Mouse (Mus musculus) heart, embryonic 12.5 days (tissue): ENCODE results near the gene Rgl2. TPM values are rescaled to one million over a fixed set of nuclear protein-coding genes. Genes with fewer than 3 reads are reported as not detected.
A peak's percentile ranks its signal among the peaks of the same experiment; 100 is the strongest.

Source experiments
- ATAC-seq: fragments of 200-750 bp; cut with Nextera tagmentation; 2 replicates; pipeline ENCODE4 v1.8.0; 2017; ENCODE audit warnings: moderate TSS enrichment, moderate library complexity; ENCODE audit not compliant: insufficient number of reproducible peaks, low FRiP score
- H3K27ac ChIP-seq: fragments of 300-500 bp; sonication (generic); 2 replicates; pipeline ENCODE4 v1.5.1; 2016; ENCODE audit warnings: mild to moderate bottlenecking, moderate library complexity; ENCODE audit not compliant: poor library complexity, severe bottlenecking
- H3K27me3 ChIP-seq: fragments of 300-500 bp; sonication (generic); replicated peaks from 2 replicates; pipeline ENCODE4 v1.6.1; 2016; ENCODE audit warnings: mild to moderate bottlenecking, moderate library complexity
- H3K36me3 ChIP-seq: fragments of 300-500 bp; sonication (generic); 2 replicates; pipeline ENCODE4 v1.6.1; 2016; ENCODE audit warnings: mild to moderate bottlenecking, moderate library complexity
- H3K4me1 ChIP-seq: fragments of 300-500 bp; sonication (generic); replicated peaks from 2 replicates; pipeline ENCODE4 v1.6.1; 2016; ENCODE audit warnings: mild to moderate bottlenecking
- H3K4me2 ChIP-seq: fragments of 300-500 bp; sonication (generic); 2 replicates; pipeline ENCODE4 v1.6.1; 2016; ENCODE audit warnings: mild to moderate bottlenecking, moderate library complexity
- H3K4me3 ChIP-seq: fragments of 300-500 bp; sonication (generic); 2 replicates; pipeline ENCODE4 v1.5.1; 2016; ENCODE audit warnings: mild to moderate bottlenecking
- H3K9ac ChIP-seq: fragments of 300-500 bp; sonication (generic); 2 replicates; pipeline ENCODE4 v1.6.1; 2016; ENCODE audit warnings: mild to moderate bottlenecking, moderate library complexity
- H3K9me3 ChIP-seq: fragments of 300-500 bp; sonication (generic); replicated peaks from 2 replicates; pipeline ENCODE4 v1.6.1; 2016; ENCODE audit warnings: mild to moderate bottlenecking, moderate library complexity
- WGBS: fragments of 180-500 bp; shearing (Covaris S2); methylation state at CpG from one replicate; pipeline ENCODE4 v1.1.7; 2016; 5-methylcytosine and 5-hydroxymethylcytosine counted together
- polyA plus RNA-seq: library from polyadenylated mRNA; unstranded; fragments of >200 nt; fragmentation: Nextera tagmentation; extraction: Ambion mirVana; gene quantifications from 2 replicates; pipeline ENCODE4 v1.2.1, GENCODE M21; 2016

The Rgl2 gene
- polyA plus RNA-seq, 1 experiment from 2014 or later, result 48.4 TPM

- H3K4me3 ChIP-seq, result peak overlapping the region; percentile 2; the same call in 1 of the 2 replicates
- H3K36me3 ChIP-seq, result peaks cover 62% of the 10 kb centered on the region
- H3K4me1 ChIP-seq, result peaks cover 19% of the 10 kb centered on the region
- no peak overlapping the region for H3K9ac ChIP-seq
- H3K4me2 ChIP-seq, result peak overlapping the region; percentile 92
- no peak overlapping the region for H3K27ac ChIP-seq
- no peaks in the 10 kb centered on the region for H3K27me3 ChIP-seq
- 75% methylated on average over 11 of the region's 11 CpGs for WGBS
- ATAC-seq, result no peak
- no peaks in the 10 kb centered on the region for H3K9me3 ChIP-seq
Observed at GRCm38 (mm10) chr17:33938783-33939182, 9.4 kb downstream of the Rgl2 start.

GRCm38 (mm10) chr17:33940206-33940805 is 11.0 kb downstream of the Rgl2 start, which contains the start of the genes Pfdn6 and Wdr46:
Gene Pfdn6 (minus strand): TSS chr17:33940343.
Gene Wdr46 (plus strand): TSS chr17:33940660.
- H3K9me3 ChIP-seq, result no peaks in the 10 kb centered on the region
- peak within 1 kb of the TSS; percentile 82 for H3K4me3 ChIP-seq
- H3K4me2 ChIP-seq, result peak within 1 kb of the TSS; percentile 92
- peak; percentile 86 for ATAC-seq
- peaks cover 19% of the 10 kb centered on the region for H3K4me1 ChIP-seq
- H3K36me3 ChIP-seq, result peaks cover 61% of the 10 kb centered on the region
- H3K27me3 ChIP-seq, result no peaks in the 10 kb centered on the region
- peak within 1 kb of the TSS; percentile 93 for H3K9ac ChIP-seq
- under 1% methylated on average over 36 of the region's 36 CpGs for WGBS
- H3K27ac ChIP-seq, result no peak within 1 kb of the TSS

GRCm38 (mm10) chr17:33940981-33941380 is 11.6 kb downstream of the Rgl2 start:
- ATAC-seq, result no peak
- H3K4me2 ChIP-seq, result peak overlapping the region; percentile 92
- peak overlapping the region; percentile 82 for H3K4me3 ChIP-seq
- peaks cover 19% of the 10 kb centered on the region for H3K4me1 ChIP-seq
- H3K36me3 ChIP-seq, result peaks cover 60% of the 10 kb centered on the region
- no peaks in the 10 kb centered on the region for H3K9me3 ChIP-seq
- H3K27me3 ChIP-seq, result no peaks in the 10 kb centered on the region
- peak overlapping the region; percentile 93 for H3K9ac ChIP-seq
- H3K27ac ChIP-seq, result no peak overlapping the region
- 2% methylated on average over 26 of the region's 26 CpGs for WGBS

GRCm38 (mm10) chr17:33941381-33941780 is 12.0 kb downstream of the Rgl2 start:
- Histone ChIP-seq H3K9me3 (no peaks in the 10 kb centered on the region), H3K36me3 (peaks cover 61% of the 10 kb centered on the region), H3K4me1 (peaks cover 19% of the 10 kb centered on the region), H3K27me3 (no peaks in the 10 kb centered on the region), H3K9ac (peak overlapping the region; percentile 93), H3K4me3 (peak overlapping the region; percentile 82), H3K27ac (no peak overlapping the region), H3K4me2 (peak overlapping the region; percentile 92)
- 47% methylated on average over 19 of the region's 19 CpGs for WGBS
- ATAC-seq, result no peak

- WGBS, result 95% methylated on average over 15 of the region's 15 CpGs
- H3K9me3 ChIP-seq, result no peaks in the 10 kb centered on the region
- peaks cover 53% of the 10 kb centered on the region for H3K36me3 ChIP-seq
- peaks cover 19% of the 10 kb centered on the region for H3K4me1 ChIP-seq
- no peak overlapping the region for H3K9ac ChIP-seq
- ATAC-seq, result no peak
- H3K4me3 ChIP-seq, result no peak overlapping the region
- H3K27ac ChIP-seq, result no peak overlapping the region
- no peak overlapping the region for H3K4me2 ChIP-seq
- no peaks in the 10 kb centered on the region for H3K27me3 ChIP-seq
Observed at GRCm38 (mm10) chr17:33943454-33943853, 14.1 kb downstream of the Rgl2 start.

GRCm38 (mm10) chr17:33947430-33948089 is 18.2 kb downstream of the Rgl2 start:
- Histone ChIP-seq H3K9me3 (no peaks in the 10 kb centered on the region), H3K9ac (no peak overlapping the region), H3K27ac (no peak overlapping the region), H3K4me2 (no peak overlapping the region), H3K36me3 (peaks cover 68% of the 10 kb centered on the region), H3K27me3 (no peaks in the 10 kb centered on the region), H3K4me1 (peaks cover 29% of the 10 kb centered on the region), H3K4me3 (no peak overlapping the region)
- 86% methylated on average over 10 of the region's 10 CpGs for WGBS
- ATAC-seq, result no peak

- Histone ChIP-seq H3K4me2 (no peak overlapping the region), H3K9ac (no peak overlapping the region), H3K4me1 (peaks cover 36% of the 10 kb centered on the region), H3K27me3 (no peaks in the 10 kb centered on the region), H3K36me3 (peaks cover 70% of the 10 kb centered on the region), H3K9me3 (no peaks in the 10 kb centered on the region), H3K27ac (no peak overlapping the region), H3K4me3 (no peak overlapping the region)
- ATAC-seq, result no peak
- WGBS, result 90% methylated on average over 22 of the region's 22 CpGs
Observed at GRCm38 (mm10) chr17:33948090-33948904, 19.0 kb downstream of the Rgl2 start.

- Histone ChIP-seq H3K4me3 (no peak overlapping the region), H3K4me2 (no peak overlapping the region), H3K9me3 (no peaks in the 10 kb centered on the region), H3K27ac (no peak overlapping the region), H3K9ac (no peak overlapping the region), H3K36me3 (peaks cover 71% of the 10 kb centered on the region), H3K27me3 (no peaks in the 10 kb centered on the region), H3K4me1 (peaks cover 44% of the 10 kb centered on the region)
- 87% methylated on average over 19 of the region's 19 CpGs for WGBS
- no peak for ATAC-seq
Observed at GRCm38 (mm10) chr17:33948905-33949537, 19.7 kb downstream of the Rgl2 start.

GRCm38 (mm10) chr17:33950131-33950625 is 20.8 kb downstream of the Rgl2 start:
- ATAC-seq, result no peak
- 74% methylated on average over 10 of the region's 10 CpGs for WGBS
- H3K27ac ChIP-seq, result peak overlapping the region; percentile 88; the same call in 1 of the 2 replicates
- H3K27me3 ChIP-seq, result no peaks in the 10 kb centered on the region
- peaks cover 67% of the 10 kb centered on the region for H3K36me3 ChIP-seq
- H3K4me2 ChIP-seq, result peak overlapping the region; percentile 91
- peaks cover 51% of the 10 kb centered on the region for H3K4me1 ChIP-seq
- no peaks in the 10 kb centered on the region for H3K9me3 ChIP-seq
- peak overlapping the region; percentile 55 for H3K4me3 ChIP-seq
- peak overlapping the region; percentile 71 for H3K9ac ChIP-seq

- under 1% methylated on average over 45 of the region's 45 CpGs for whole genome bisulfite sequencing
Observed at GRCm38 (mm10) chr17:33951021-33951946, 21.9 kb downstream of the Rgl2 start, which contains the start of gene B3galt4. Gene B3galt4 (minus strand): TSS chr17:33951488.

More at GRCm38 (mm10) chr17:33951021-33951946, 21.9 kb downstream of the Rgl2 start, which contains the start of gene B3galt4:
- peaks cover 51% of the 10 kb centered on the region for H3K4me1 ChIP-seq
- H3K27me3 ChIP-seq, result no peaks in the 10 kb centered on the region
- no peaks in the 10 kb centered on the region for H3K9me3 ChIP-seq
- H3K36me3 ChIP-seq, result peaks cover 57% of the 10 kb centered on the region
- peak within 1 kb of the TSS; percentile 91 for H3K4me2 ChIP-seq
- H3K4me3 ChIP-seq, result peak within 1 kb of the TSS; percentile 55
- H3K27ac ChIP-seq, result peak within 1 kb of the TSS; percentile 88
- H3K9ac ChIP-seq, result peak within 1 kb of the TSS; percentile 71
- peak; percentile 71 for ATAC-seq
